Mouse (Mus musculus) myocyte (in vitro differentiated cells): ENCODE measurements around the gene Plekhm2.

Source experiments
- E2F4 ChIP-seq: IDR thresholded peaks from one replicate; pipeline ENCODE4 v1.6.1; 2011; ENCODE audit warnings: mild to moderate bottlenecking, control low read depth, moderate library complexity; ENCODE audit not compliant: insufficient read depth
- POLR2A ChIP-seq: IDR thresholded peaks from one replicate; pipeline ENCODE4 v1.6.1; 2011; ENCODE audit warnings: low read depth, mild to moderate bottlenecking, control low read depth, moderate library complexity; ENCODE audit not compliant: insufficient read length
- TCF12 ChIP-seq: IDR thresholded peaks from one replicate; pipeline ENCODE4 v1.6.1; 2011; ENCODE audit warnings: mild to moderate bottlenecking, control low read depth; ENCODE audit not compliant: poor library complexity, insufficient read depth, severe bottlenecking

- TF ChIP-seq E2F4 (no peak), POLR2A (no peak), TCF12 (no peak)
Measured at GRCm38 (mm10) chr4:141619299-141619883, 45.3 kb downstream of the Plekhm2 start.
